Mouse (Mus musculus) midbrain, embryonic 12.5 days (tissue): Measurements from ENCODE around the gene Magt1. TPM values are rescaled to one million over a fixed set of nuclear protein-coding genes. Genes with fewer than 3 reads are reported as not detected.
A peak's percentile ranks its signal among the peaks of the same experiment; 100 is the strongest.

Experiments
- ATAC-seq: fragments of 200-750 bp; cut with Nextera tagmentation; 2 replicates; pipeline ENCODE4 v1.8.0; 2017; ENCODE audit warnings: low read depth, moderate TSS enrichment, moderate library complexity; ENCODE audit not compliant: low FRiP score
- H3K27ac ChIP-seq: fragments of 300-500 bp; sonication (generic); replicated peaks from 2 replicates; pipeline ENCODE4 v1.5.1; 2016; ENCODE audit warnings: mild to moderate bottlenecking
- H3K27me3 ChIP-seq: fragments of 300-500 bp; sonication (generic); 2 replicates; pipeline ENCODE4 v1.6.1; 2016; ENCODE audit warnings: mild to moderate bottlenecking
- H3K36me3 ChIP-seq: fragments of 300-500 bp; sonication (generic); 2 replicates; pipeline ENCODE4 v1.6.1; 2016
- H3K4me1 ChIP-seq: fragments of 300-500 bp; sonication (generic); 2 replicates; pipeline ENCODE4 v1.6.1; 2016
- H3K4me2 ChIP-seq: fragments of 300-500 bp; sonication (generic); replicated peaks from 2 replicates; pipeline ENCODE4 v1.6.1; 2016; ENCODE audit warnings: mild to moderate bottlenecking, moderate library complexity
- H3K4me3 ChIP-seq: fragments of 300-500 bp; sonication (generic); 2 replicates; pipeline ENCODE4 v1.5.1; 2016; ENCODE audit warnings: mild to moderate bottlenecking
- H3K9ac ChIP-seq: fragments of 300-500 bp; sonication (generic); replicated peaks from 2 replicates; pipeline ENCODE4 v1.6.1; 2016; ENCODE audit warnings: mild to moderate bottlenecking, moderate library complexity
- H3K9me3 ChIP-seq: fragments of 300-500 bp; sonication (generic); 2 replicates; pipeline ENCODE4 v1.6.1; 2016; ENCODE audit warnings: mild to moderate bottlenecking
- WGBS: fragments of 180-500 bp; shearing (Covaris S2); methylation state at CpG from one replicate; pipeline ENCODE4 v1.1.7; 2016; 5-methylcytosine and 5-hydroxymethylcytosine counted together
- polyA plus RNA-seq: library from polyadenylated mRNA; unstranded; fragments of >200 nt; fragmentation: Nextera tagmentation; extraction: Ambion mirVana; gene quantifications from 2 replicates; pipeline ENCODE4 v1.2.1, GENCODE M21; 2016

Gene Magt1
- 36.8 and 37.5 TPM in 2 replicates for polyA plus RNA-seq

DNA sequence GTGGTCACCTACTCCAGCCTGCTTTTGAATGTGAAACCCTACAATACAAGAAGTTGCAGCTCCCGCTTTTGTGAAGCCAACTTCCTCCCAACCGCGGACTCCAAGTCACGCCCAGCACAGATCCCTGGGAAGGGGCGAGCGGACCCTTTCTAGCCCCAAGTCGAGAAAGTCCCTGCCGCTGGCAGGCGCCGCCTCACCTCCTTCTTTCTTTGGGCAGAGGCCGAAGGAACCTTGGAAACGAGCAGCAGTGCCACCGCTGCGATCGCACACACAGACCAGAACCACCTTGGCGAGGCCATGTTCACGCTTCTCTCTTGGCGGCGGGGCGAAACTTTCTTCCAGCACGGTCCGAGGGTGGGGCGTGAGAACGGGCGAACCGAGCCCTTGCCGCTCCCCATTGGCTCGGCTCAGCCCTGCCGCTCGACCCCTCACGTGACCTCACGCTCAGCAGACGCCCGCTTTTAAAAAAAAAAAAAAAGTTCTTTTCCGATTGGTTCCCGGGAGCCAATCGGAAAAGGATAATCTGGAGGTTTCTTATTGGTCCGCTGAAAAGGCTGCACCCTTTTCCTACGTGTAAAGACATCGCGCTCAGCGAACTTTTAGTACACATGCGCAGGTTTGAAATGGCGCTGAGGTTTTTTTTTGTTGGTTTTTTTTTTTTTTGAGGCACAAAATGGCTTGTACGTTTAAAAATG lies at the start of gene Magt1:
Magt1 (minus strand) TSS at position 442 of the 695 bp plus-strand sequence.
- Histone ChIP-seq H3K27me3 (no peaks in the 10 kb centered on the region), H3K9me3 (no peaks in the 10 kb centered on the region), H3K9ac (peak within 1 kb of the TSS; percentile 53), H3K4me2 (peak within 1 kb of the TSS; percentile 53), H3K27ac (peak within 1 kb of the TSS; percentile 75), H3K36me3 (no peaks in the 10 kb centered on the region), H3K4me3 (peak within 1 kb of the TSS; percentile 56), H3K4me1 (no peaks in the 10 kb centered on the region)
- 23% methylated on average over 44 of the region's 45 CpGs for WGBS
- peak; percentile 96 for ATAC-seq

DNA sequence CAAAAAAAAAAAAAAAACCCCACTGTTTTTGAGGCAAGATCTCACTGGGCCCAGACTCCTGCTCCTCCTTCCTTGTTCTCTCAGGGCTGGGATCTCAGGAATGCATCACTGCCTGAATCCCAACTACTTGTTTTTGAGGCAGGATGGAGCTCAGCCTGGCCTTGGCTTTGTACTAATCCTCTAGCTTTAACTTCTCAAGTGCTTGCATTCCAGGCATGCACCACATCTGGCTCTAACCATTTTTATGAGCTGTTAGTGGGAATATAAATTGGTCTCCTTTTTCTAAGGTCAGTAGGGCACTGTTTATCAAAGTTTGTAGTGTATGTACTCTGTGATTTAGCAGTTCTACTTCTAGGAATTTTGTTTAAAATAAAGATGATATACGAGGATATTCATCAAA lies 36.5 kb upstream of the Magt1 start:
- H3K9me3 ChIP-seq = no peaks in the 10 kb centered on the region
- H3K36me3 ChIP-seq = no peaks in the 10 kb centered on the region
- 69% methylated on average over 1 of the region's 1 CpGs for WGBS
- H3K27ac ChIP-seq = no peak overlapping the region
- no peak for ATAC-seq
- no peak overlapping the region for H3K9ac ChIP-seq
- H3K27me3 ChIP-seq = peaks cover 6% of the 10 kb centered on the region
- H3K4me1 ChIP-seq = no peaks in the 10 kb centered on the region
- H3K4me2 ChIP-seq = no peak overlapping the region
- H3K4me3 ChIP-seq = no peak overlapping the region

DNA sequence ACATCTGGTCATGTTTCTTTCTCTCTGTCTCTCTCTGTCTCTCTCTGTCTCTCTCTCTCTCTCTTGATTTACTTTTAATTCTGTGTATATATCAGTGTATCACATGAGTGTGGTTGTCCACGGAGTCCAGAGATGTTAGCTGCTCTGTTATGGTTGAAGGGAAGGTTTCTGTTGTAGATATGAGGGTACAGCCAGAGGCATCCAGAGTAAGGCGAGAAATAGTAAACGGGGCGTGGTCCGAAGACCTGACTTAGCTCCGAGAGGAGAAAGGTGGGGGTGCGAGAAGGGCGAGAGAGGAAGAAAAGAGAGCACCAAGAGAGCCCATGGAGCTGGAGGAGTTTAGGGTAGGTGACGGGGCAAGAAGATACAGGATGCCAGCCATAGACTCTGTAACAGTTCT lies 34.2 kb upstream of the Magt1 start:
- peaks cover 6% of the 10 kb centered on the region for H3K27me3 ChIP-seq
- H3K27ac ChIP-seq = no peak overlapping the region
- no peak overlapping the region for H3K4me2 ChIP-seq
- H3K4me3 ChIP-seq = no peak overlapping the region
- no peaks in the 10 kb centered on the region for H3K9me3 ChIP-seq
- no peak overlapping the region for H3K9ac ChIP-seq
- H3K4me1 ChIP-seq = no peaks in the 10 kb centered on the region
- WGBS = 80% methylated on average over 9 of the region's 9 CpGs
- no peaks in the 10 kb centered on the region for H3K36me3 ChIP-seq
- no peak for ATAC-seq

DNA sequence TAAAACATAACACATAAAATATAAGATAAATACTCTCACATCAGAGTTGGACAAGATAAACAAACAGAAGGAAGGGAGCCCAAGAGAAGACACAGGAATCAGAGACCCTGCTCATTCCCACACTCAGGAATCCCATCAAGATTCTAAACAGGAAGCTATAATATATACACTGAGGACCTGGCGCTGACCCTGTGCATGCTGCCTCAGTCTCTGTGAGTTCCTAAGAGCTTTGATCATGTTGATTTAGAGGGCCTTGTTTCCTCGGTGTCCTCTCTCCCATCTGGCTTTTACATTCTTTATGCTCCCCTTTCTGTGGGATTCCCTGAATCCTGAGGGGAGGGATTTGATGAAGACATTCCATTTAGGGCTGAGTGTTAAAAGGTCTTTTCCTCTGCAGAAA lies 33.7 kb upstream of the Magt1 start:
- Histone ChIP-seq H3K27me3 (peaks cover 6% of the 10 kb centered on the region), H3K9me3 (no peaks in the 10 kb centered on the region), H3K4me3 (no peak overlapping the region), H3K4me2 (no peak overlapping the region), H3K4me1 (no peaks in the 10 kb centered on the region), H3K9ac (no peak overlapping the region), H3K27ac (no peak overlapping the region), H3K36me3 (no peaks in the 10 kb centered on the region)
- 39% methylated on average over 2 of the region's 2 CpGs for WGBS
- no peak for ATAC-seq

DNA sequence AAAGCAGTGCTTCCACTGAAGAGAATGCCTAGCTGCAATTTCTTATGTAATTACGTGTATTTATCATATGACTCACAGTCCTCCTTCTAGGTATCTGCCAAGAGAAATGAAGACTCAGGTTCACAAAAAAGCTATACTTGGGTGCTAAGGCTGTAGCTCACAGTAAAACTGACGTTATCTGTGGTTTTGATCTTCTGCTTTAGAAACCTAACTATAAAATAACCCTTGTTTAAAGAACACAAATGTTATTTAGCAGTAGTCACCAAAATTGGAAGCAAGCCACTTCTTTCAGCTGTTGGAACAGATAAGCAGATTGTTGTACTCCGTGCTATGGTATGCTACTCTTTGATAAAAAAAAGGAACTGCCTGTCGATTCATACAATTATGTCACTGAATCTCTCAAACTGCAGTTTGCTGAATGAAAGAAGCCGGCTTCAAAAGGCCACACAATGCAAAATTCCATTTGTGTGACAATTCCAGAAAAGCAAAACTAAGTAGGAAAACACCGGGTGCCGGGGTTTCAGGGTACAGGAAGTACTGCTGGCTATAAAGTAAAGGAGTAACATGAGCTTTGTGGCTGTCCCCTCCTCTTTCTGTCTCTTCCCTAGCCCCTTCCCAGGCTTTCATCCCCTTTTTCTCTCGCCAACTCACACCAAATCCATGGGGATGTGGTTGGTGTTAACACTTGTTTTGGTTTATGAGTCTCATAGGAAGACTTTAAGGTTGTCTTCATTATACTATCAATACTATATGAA lies 32.3 kb upstream of the Magt1 start:
- no peak overlapping the region for H3K4me3 ChIP-seq
- no peak overlapping the region for H3K4me2 ChIP-seq
- H3K9ac ChIP-seq = no peak overlapping the region
- no peaks in the 10 kb centered on the region for H3K4me1 ChIP-seq
- H3K9me3 ChIP-seq = no peaks in the 10 kb centered on the region
- no peaks in the 10 kb centered on the region for H3K36me3 ChIP-seq
- H3K27ac ChIP-seq = no peak overlapping the region
- ATAC-seq = no peak
- 74% methylated on average over 8 of the region's 8 CpGs for WGBS
- H3K27me3 ChIP-seq = peaks cover 6% of the 10 kb centered on the region

DNA sequence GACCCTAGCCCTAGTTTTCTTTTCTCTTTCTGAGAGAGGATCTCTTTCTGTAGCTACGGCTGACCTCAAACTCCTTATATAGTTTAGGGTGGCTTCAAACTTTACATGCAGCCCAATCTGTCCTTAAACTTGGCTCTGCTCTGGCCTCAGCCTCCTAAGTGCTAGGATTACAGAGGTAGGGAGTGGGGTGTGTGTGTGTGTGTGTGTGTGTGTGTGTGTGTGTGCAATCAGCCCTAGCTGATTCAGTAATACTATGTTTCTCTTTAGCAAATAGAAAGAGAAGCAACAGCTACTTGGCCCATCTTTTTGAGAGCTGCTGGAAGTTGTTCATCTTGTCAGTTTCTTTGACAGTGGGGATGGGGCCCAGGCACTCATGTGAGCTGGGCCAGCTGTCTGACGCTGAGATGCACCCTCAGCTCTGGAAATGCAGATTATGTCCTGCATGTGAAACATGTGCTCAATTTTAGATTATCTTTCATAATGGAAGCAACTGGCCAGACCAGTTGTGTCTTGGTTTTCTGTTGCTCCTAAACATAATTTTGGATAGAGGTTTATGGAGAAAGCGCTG lies 25.6 kb upstream of the Magt1 start:
- WGBS = 89% methylated on average over 3 of the region's 3 CpGs
- no peak overlapping the region for H3K4me2 ChIP-seq
- no peaks in the 10 kb centered on the region for H3K27me3 ChIP-seq
- H3K4me3 ChIP-seq = no peak overlapping the region
- no peak overlapping the region for H3K9ac ChIP-seq
- ATAC-seq = no peak
- no peaks in the 10 kb centered on the region for H3K9me3 ChIP-seq
- H3K4me1 ChIP-seq = no peaks in the 10 kb centered on the region
- H3K27ac ChIP-seq = no peak overlapping the region
- H3K36me3 ChIP-seq = no peaks in the 10 kb centered on the region

DNA sequence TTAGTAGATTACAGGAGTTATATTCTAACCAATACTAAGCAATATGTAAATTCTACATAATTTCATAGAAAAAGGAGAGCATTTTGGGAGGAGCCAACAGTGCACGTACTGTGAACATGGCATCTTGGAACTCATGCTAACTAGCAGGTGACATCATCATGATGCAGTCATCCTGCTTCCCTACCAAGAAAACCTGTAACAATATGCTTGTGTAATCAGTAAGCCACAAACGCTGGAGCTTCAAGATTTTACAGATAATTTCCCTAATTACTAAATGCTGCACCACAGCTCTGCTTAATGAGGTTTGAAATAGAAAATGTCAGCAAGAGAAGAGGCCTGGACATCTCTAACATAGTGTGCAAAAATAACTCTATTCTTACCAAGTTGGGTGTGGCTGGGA lies 24.0 kb upstream of the Magt1 start:
- Histone ChIP-seq H3K9me3 (no peaks in the 10 kb centered on the region), H3K4me2 (no peak overlapping the region), H3K4me1 (no peaks in the 10 kb centered on the region), H3K27me3 (no peaks in the 10 kb centered on the region), H3K36me3 (no peaks in the 10 kb centered on the region), H3K4me3 (no peak overlapping the region), H3K9ac (no peak overlapping the region), H3K27ac (no peak overlapping the region)
- no peak for ATAC-seq
- WGBS = 81% methylated on average over 2 of the region's 2 CpGs

DNA sequence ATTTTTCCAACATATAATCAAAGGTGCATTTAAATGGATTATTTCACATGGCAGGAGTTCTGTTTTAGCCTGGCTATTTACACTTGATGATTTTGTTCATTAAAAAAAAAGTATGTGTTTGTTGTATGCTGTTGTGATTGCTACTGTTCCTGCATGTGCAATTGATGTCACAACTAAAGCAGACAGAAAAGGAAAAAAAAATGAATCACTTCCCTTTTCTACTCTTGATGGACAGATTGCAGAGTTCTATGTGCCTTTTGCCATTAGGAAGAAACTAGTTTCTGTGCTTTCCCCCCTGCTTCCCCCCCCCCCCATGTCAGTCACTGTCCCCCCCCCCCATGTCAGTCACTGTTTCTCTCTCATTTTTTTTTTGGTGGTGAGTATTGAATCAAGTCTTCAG lies 19.4 kb upstream of the Magt1 start:
- Histone ChIP-seq H3K4me2 (no peak overlapping the region), H3K27ac (no peak overlapping the region), H3K36me3 (no peaks in the 10 kb centered on the region), H3K9me3 (no peaks in the 10 kb centered on the region), H3K9ac (no peak overlapping the region), H3K4me1 (no peaks in the 10 kb centered on the region), H3K27me3 (peaks cover 3% of the 10 kb centered on the region; the same call in 1 of the 2 replicates), H3K4me3 (no peak overlapping the region)
- no peak for ATAC-seq

DNA sequence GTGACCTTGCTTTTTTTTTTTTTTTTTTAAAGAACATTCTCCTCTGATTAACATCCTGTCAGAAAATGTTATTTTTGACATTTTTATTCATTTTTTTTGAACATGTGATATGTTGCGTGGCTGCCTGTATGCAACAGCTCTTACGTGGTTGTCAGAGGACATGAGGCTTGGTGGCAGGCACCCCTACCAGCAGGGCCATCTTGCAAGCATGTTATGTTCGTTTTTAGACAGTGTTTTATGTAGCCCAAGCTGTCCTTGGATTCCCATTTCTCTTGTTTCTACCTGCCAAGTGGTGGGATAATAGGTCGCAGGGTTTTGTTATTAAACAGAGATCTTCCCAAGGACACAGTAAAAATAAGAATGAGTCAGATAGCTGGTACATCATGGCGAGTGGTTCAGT lies 18.5 kb upstream of the Magt1 start:
- no peak overlapping the region for H3K9ac ChIP-seq
- ATAC-seq = no peak
- H3K4me2 ChIP-seq = no peak overlapping the region
- H3K4me3 ChIP-seq = no peak overlapping the region
- H3K9me3 ChIP-seq = no peaks in the 10 kb centered on the region
- no peaks in the 10 kb centered on the region for H3K4me1 ChIP-seq
- 85% methylated on average over 5 of the region's 5 CpGs for WGBS
- H3K27ac ChIP-seq = no peak overlapping the region
- H3K27me3 ChIP-seq = peaks cover 3% of the 10 kb centered on the region; the same call in 1 of the 2 replicates
- H3K36me3 ChIP-seq = no peaks in the 10 kb centered on the region

DNA sequence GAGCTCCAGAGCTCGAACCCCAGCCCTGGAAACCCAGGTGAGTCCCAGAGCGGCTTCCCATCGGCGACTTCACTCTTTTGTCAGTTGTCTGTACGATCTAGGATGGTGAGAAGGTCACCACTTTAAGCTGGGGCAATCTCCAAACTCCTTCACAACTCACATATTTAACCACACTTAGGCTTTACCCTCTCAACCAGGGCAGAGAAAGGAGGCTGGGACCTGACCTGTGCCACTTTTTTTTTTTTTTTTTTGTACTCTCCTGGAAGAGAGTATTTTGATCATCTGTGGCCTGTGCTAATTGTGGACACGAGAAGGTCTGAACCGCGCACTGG lies 15.6 kb upstream of the Magt1 start:
- peak overlapping the region; percentile 54 for H3K4me3 ChIP-seq
- ATAC-seq = no peak
- peak overlapping the region; percentile 61 for H3K9ac ChIP-seq
- no peaks in the 10 kb centered on the region for H3K36me3 ChIP-seq
- no peaks in the 10 kb centered on the region for H3K4me1 ChIP-seq
- H3K27me3 ChIP-seq = peaks cover 3% of the 10 kb centered on the region; the same call in 1 of the 2 replicates
- H3K4me2 ChIP-seq = peak overlapping the region; percentile 54
- H3K9me3 ChIP-seq = no peaks in the 10 kb centered on the region
- no peak overlapping the region for H3K27ac ChIP-seq
- 23% methylated on average over 8 of the region's 8 CpGs for WGBS

DNA sequence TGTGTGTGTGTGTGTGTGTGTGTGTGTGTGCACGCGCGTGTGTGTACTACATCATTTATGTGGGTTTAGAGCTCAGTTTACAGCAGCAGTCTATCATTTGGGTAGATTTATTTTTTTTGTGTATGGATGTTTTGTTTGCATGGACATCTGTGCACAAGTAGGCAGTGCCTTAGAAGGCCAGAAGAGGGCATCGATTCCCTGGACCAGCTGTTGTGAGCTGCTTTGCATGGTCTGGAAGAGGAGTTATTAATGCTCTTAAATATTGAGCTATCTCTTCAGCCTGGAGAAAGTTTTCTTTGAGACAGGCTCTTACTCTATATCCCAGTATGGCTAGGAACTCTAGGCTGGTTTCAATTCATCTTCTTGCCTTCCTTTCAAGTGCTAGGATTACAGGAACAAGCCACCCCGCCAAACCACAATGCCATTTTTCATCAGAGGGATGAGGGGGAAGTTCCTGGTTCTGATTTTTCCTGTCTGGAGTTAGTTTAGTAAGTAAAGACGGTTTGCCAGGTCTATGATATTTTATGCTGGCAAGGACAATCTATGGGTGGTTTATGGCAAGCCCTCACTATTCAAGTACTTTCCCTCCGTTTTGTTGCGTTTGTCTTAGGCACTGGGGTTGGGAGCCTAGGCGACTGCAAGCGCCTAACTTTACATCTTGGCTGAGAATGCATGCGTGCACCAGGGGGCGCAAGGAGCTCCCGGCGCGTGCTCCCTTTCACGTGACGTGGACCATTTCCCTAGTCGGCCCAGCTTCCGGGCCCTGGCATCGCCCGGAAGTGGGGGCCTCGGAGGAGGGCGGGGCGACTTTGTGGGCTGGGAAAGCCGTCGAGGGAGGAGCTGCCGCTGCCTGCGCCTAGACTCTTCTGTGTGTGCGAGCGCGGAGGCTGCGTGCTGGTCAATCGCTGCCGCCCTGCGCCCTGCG lies 15.0 kb upstream of the Magt1 start, which contains the start of gene Atp7a:
Atp7a (plus strand) TSS at position 859 of the 925 bp plus-strand sequence.
- Histone ChIP-seq H3K36me3 (no peaks in the 10 kb centered on the region), H3K27ac (peak within 1 kb of the TSS; percentile 56), H3K9me3 (no peaks in the 10 kb centered on the region), H3K27me3 (peaks cover 3% of the 10 kb centered on the region; the same call in 1 of the 2 replicates), H3K9ac (peak within 1 kb of the TSS; percentile 61), H3K4me2 (peak within 1 kb of the TSS; percentile 54), H3K4me1 (no peaks in the 10 kb centered on the region), H3K4me3 (peak within 1 kb of the TSS; percentile 54)
- 31% methylated on average over 36 of the region's 36 CpGs for WGBS
- peak; percentile 98 for ATAC-seq
